Mouse (Mus musculus) MEL (cell line): ENCODE measurements around the gene Zfp64.

Experiments
- CTCF ChIP-seq, 3 experiments: IDR thresholded peaks in 2 of 3; conservative IDR thresholded peaks in 1 of 3; 2 replicates each; pipeline ENCODE4 v1.5.1; 2011 to 2012; ENCODE audit warnings: low read length in 3 of 3, low read depth in 2 of 3, mild to moderate bottlenecking in 2 of 3, improper control_type of control experiment in 1 of 3, inconsistent platforms in 1 of 3, mixed read lengths in 1 of 3, moderate library complexity in 1 of 3; ENCODE audit not compliant: control insufficient read depth in 1 of 3, insufficient read depth in 1 of 3, poor library complexity in 1 of 3, severe bottlenecking in 1 of 3
- GATA1 ChIP-seq: IDR thresholded peaks from 2 replicates; pipeline ENCODE4 v1.6.1; 2011; ENCODE audit warnings: low read depth, low read length, improper control_type of control experiment
- HCFC1 ChIP-seq: IDR thresholded peaks from 2 replicates; pipeline ENCODE4 v1.6.1; 2012; ENCODE audit warnings: low read depth, mild to moderate bottlenecking, inconsistent platforms, low read length, improper control_type of control experiment, moderate library complexity
- JUND ChIP-seq: IDR thresholded peaks from 2 replicates; pipeline ENCODE4 v1.6.1; 2011; ENCODE audit warnings: low read depth, mild to moderate bottlenecking, improper control_type of control experiment, low read length
- MAZ ChIP-seq: IDR thresholded peaks from 2 replicates; pipeline ENCODE4 v1.6.1; 2012; ENCODE audit warnings: low read depth, mild to moderate bottlenecking, inconsistent platforms, low read length, improper control_type of control experiment
- TCF12 ChIP-seq: IDR thresholded peaks from 2 replicates; pipeline ENCODE4 v1.6.1; 2014; ENCODE audit warnings: low read depth, mild to moderate bottlenecking, inconsistent platforms, low read length, improper control_type of control experiment, moderate library complexity
- UBTF ChIP-seq: IDR thresholded peaks from 2 replicates; pipeline ENCODE4 v1.6.1; 2012; ENCODE audit warnings: low read depth, mild to moderate bottlenecking, inconsistent platforms, low read length, improper control_type of control experiment, moderate library complexity, borderline replicate concordance; ENCODE audit not compliant: insufficient read depth
- USF1 ChIP-seq: IDR thresholded peaks from 2 replicates; pipeline ENCODE4 v1.6.1; 2014; ENCODE audit warnings: low read depth, mild to moderate bottlenecking, inconsistent platforms, low read length, improper control_type of control experiment, moderate library complexity

GRCm38 (mm10) chr2:168846180-168846720, 109.1 kb downstream of the Zfp64 start:
- TF ChIP-seq CTCF (IDR thresholded peaks at IDR 0.05 in 2 of 3, conservative IDR thresholded peaks at IDR 0.05 in 1 of 3; ENCODE audit: control insufficient read depth in 1 of 3, insufficient read depth in 1 of 3, low read depth in 2 of 3, low read length in 3 of 3, poor library complexity in 1 of 3, severe bottlenecking in 1 of 3) (no peak), GATA1 (no peak), MAZ (no peak), HCFC1 (no peak), TCF12 (no peak), USF1 (no peak), UBTF (no peak), JUND (no peak)
